Mouse (Mus musculus): ENCODE results near the gene Lasp1. TPM values are rescaled to one million over a fixed set of nuclear protein-coding genes. Genes with fewer than 3 reads are reported as not detected.

Lasp1 gene
- total and polyA plus RNA-seq, 2 experiments from 2014 or later: 137 to 187 TPM

DNA sequence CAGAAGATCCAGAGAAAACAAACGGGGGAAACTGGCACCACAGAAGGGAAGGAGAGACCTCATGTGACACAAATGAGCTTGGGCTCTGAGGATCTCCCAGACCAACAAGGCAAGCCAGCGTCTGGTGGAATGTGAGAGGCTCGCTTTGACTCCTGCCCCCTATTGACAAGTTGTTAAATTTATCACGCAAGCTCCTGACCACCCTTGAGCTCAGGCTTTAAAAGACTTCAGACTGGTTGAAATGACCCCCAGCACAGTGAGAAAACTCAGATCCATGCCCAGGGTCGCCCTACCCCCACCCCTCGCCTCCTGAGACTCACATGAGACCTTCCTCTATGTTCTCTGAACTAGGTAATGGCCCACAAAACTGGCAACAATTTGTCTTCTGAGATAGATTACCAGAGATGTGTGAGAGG, 41.7 kb downstream of the Lasp1 start, which contains the start of gene B230217C12Rik:
Gene B230217C12Rik, plus strand, starts transcription at position 242 of the 416 bp plus-strand sequence.
- 2% methylated on average over 6 of the region's 6 CpGs for WGBS
- H3K36me3 ChIP-seq (ENCODE audit: insufficient read depth, low read length): peaks cover 16% of the 10 kb centered on the region; the same call in 1 of the 2 replicates
- no peaks in the 10 kb centered on the region for H3K27me3 ChIP-seq (ENCODE audit: insufficient read depth, low read length)
- no peaks in the 10 kb centered on the region for H3K4me1 ChIP-seq (ENCODE audit: insufficient read depth, low read length)
- peak within 1 kb of the TSS; percentile 64 for H3K9ac ChIP-seq (replicated peaks; ENCODE audit: low read length)
- peak within 1 kb of the TSS; percentile 92 for H3K27ac ChIP-seq
- H3K4me2 ChIP-seq (ENCODE audit: low read depth, low read length): peak within 1 kb of the TSS; percentile 69
- DNase-seq (ENCODE audit: low spot score) (peak; percentile 79), ATAC-seq (peak; percentile 74)
- H3K9me3 ChIP-seq (ENCODE audit: low read length): no peaks in the 10 kb centered on the region
- peak; percentile 63 for TF ChIP-seq CTCF (IDR thresholded peaks at IDR 0.05; ENCODE audit: low read depth)
- H3K4me3 ChIP-seq (ENCODE audit: low read length): peak within 1 kb of the TSS; percentile 52

DNA sequence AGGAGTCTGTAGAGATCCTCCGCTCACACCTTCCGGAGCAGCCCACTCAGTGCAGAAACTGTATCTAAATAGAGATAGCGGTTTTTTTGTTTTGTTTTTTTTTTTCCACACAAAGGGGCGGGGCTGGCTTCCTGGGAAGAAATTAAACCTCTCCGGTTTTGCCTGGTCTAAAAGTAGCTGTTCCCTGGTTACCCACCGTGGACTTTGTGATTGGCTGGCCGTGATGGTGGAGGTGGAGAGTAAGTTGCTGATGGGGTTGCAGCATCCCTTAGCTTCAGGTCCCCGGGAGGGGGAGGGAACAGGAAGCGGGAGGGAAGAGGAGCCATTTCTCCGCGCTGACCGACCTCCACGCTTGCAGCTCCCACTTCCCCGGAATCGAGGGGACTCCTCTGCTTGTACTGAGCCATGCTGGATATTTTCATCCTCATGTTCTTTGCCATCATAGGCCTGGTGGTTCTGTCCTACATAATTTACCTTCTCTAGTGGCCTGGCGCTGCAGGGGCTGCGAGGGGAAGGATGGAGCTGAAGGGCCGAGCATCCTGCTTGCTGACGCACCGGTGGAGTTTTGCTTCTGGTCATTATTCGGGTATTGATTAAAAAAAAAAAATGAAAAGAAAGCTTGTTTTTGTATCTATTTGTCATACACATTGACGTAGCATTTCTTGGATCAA, 42.3 kb downstream of the Lasp1 start:
- peak; percentile 92 for DNase-seq (ENCODE audit: low spot score)
- 1% methylated on average over 22 of the region's 22 CpGs for WGBS
- peak overlapping the region; percentile 64 for H3K9ac ChIP-seq (replicated peaks; ENCODE audit: low read length)

GRCm38 (mm10) chr11:97842001-97842400, 43.2 kb downstream of the Lasp1 start:
- peak; percentile 54 for TF ChIP-seq CTCF (IDR thresholded peaks at IDR 0.05; ENCODE audit: low read depth)

More for the DNA sequence above, 42.3 kb downstream of the Lasp1 start:
- no peaks in the 10 kb centered on the region for H3K27me3 ChIP-seq (ENCODE audit: insufficient read depth, low read length)
- H3K4me2 ChIP-seq (ENCODE audit: low read depth, low read length): peak overlapping the region; percentile 69
- 0 out of 2 replicates have a peak, but pooled peaks cover 11% of the 10 kb centered on the region for H3K36me3 ChIP-seq (ENCODE audit: insufficient read depth, low read length)
- H3K27ac ChIP-seq: peak overlapping the region; percentile 92
- ATAC-seq: peak; percentile 94
- H3K4me1 ChIP-seq (ENCODE audit: insufficient read depth, low read length): no peaks in the 10 kb centered on the region
- peak; percentile 19; the same call in 1 of the 2 replicates for TF ChIP-seq CTCF (IDR thresholded peaks at IDR 0.05; ENCODE audit: low read depth)
- H3K4me3 ChIP-seq (ENCODE audit: low read length): peak overlapping the region; percentile 52
- no peaks in the 10 kb centered on the region for H3K9me3 ChIP-seq (ENCODE audit: low read length)

GRCm38 (mm10) chr11:97850367-97850766, 51.6 kb downstream of the Lasp1 start:
- Histone ChIP-seq H3K36me3 (ENCODE audit: insufficient read depth, low read length) (no peaks in the 10 kb centered on the region), H3K4me1 (ENCODE audit: insufficient read depth, low read length) (no peaks in the 10 kb centered on the region), H3K9me3 (ENCODE audit: low read length) (no peaks in the 10 kb centered on the region), H3K9ac (replicated peaks; ENCODE audit: low read length) (no peak overlapping the region), H3K27ac (no peak overlapping the region), H3K4me2 (ENCODE audit: low read depth, low read length) (no peak overlapping the region), H3K27me3 (ENCODE audit: insufficient read depth, low read length) (no peaks in the 10 kb centered on the region), H3K4me3 (ENCODE audit: low read length) (no peak overlapping the region)
- WGBS: 72% methylated on average over 6 of the region's 6 CpGs
- ATAC-seq (no peak), DNase-seq (ENCODE audit: low spot score) (no peak)
- TF ChIP-seq CTCF (IDR thresholded peaks at IDR 0.05; ENCODE audit: low read depth): no peak

More at GRCm38 (mm10) chr11:97842001-97842400, 43.2 kb downstream of the Lasp1 start:
- H3K36me3 ChIP-seq (ENCODE audit: insufficient read depth, low read length): 0 out of 2 replicates have a peak, but pooled peaks cover 7% of the 10 kb centered on the region
- peak overlapping the region; percentile 52 for H3K4me3 ChIP-seq (ENCODE audit: low read length)
- DNase-seq (ENCODE audit: low spot score) (peak; percentile 35), ATAC-seq (no peak)
- no peaks in the 10 kb centered on the region for H3K4me1 ChIP-seq (ENCODE audit: insufficient read depth, low read length)
- peak overlapping the region; percentile 64 for H3K9ac ChIP-seq (replicated peaks; ENCODE audit: low read length)
- peak overlapping the region; percentile 92 for H3K27ac ChIP-seq
- H3K4me2 ChIP-seq (ENCODE audit: low read depth, low read length): peak overlapping the region; percentile 69
- 15% methylated on average over 4 of the region's 4 CpGs for WGBS
- H3K27me3 ChIP-seq (ENCODE audit: insufficient read depth, low read length): no peaks in the 10 kb centered on the region
- no peaks in the 10 kb centered on the region for H3K9me3 ChIP-seq (ENCODE audit: low read length)

DNA sequence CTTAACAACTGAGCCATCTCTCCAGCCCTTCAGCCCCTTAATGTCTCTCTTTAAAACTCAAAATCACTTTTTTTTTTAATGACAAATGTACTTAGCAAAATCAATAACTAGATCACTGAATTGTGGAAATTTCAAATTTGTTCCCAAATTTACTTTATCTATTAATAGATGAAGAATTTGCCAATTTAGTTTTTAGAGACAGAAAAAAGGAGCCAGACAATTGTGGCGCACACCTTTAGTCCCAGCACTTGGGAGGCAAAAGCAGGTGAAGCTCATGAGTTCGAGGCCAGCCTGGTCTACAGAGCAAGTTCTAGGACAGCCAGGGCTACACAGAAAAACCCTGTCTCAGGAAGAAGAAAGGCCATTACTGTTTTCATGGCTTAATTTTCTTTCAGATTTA, 52.8 kb downstream of the Lasp1 start:
- H3K4me3 ChIP-seq (ENCODE audit: low read length): no peak overlapping the region
- no peak overlapping the region for H3K9ac ChIP-seq (replicated peaks; ENCODE audit: low read length)
- no peak overlapping the region for H3K27ac ChIP-seq
- no peak for ATAC-seq
- 87% methylated on average over 2 of the region's 2 CpGs for WGBS
- no peaks in the 10 kb centered on the region for H3K27me3 ChIP-seq (ENCODE audit: insufficient read depth, low read length)
- no peak for TF ChIP-seq CTCF (IDR thresholded peaks at IDR 0.05; ENCODE audit: low read depth)
- no peak overlapping the region for H3K4me2 ChIP-seq (ENCODE audit: low read depth, low read length)
- no peaks in the 10 kb centered on the region for H3K9me3 ChIP-seq (ENCODE audit: low read length)
- no peak for DNase-seq (ENCODE audit: low spot score)
- H3K4me1 ChIP-seq (ENCODE audit: insufficient read depth, low read length): no peaks in the 10 kb centered on the region
- no peaks in the 10 kb centered on the region for H3K36me3 ChIP-seq (ENCODE audit: insufficient read depth, low read length)

DNA sequence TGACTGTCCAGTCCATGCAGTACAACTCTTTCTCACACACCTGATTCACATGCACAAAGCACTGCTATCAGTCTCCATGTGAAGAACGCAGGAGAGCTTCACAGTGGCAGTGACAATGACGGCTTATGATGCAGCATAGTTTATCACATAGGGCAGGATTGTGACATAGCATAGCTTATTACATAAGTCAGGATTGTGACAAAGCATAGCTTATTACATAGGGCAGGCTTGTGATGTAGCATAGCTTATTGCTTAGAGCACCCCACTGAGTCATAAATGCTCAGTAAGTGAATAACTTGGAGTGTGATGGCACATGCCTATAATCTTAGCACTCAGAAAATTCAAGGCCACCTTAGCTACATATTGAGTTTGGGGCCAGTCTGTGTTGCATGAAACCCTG, 56.7 kb downstream of the Lasp1 start:
- H3K27ac ChIP-seq: no peak overlapping the region
- WGBS: 82% methylated on average over 2 of the region's 2 CpGs

DNA sequence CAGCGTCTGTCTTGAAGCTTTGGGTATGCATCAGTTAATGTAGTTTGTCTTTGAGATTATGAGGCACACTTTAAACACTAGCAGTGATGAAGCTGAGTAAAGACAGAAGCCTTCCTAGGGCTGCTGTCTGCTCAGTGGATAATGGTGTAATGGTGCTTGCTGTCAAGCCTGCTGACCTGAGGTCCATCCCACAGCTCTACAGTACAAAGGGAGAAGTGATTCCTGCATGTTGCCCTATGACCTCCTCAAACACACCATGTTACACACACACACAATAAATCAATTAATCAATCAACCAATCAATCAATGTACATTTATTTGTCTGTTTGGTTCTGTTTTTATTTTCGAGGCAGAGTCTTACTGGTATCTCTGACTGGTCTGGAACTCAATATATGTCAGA, 63.3 kb downstream of the Lasp1 start:
- ATAC-seq: no peak
- WGBS: 68% methylated on average over 2 of the region's 2 CpGs
- no peaks in the 10 kb centered on the region for H3K27me3 ChIP-seq (ENCODE audit: insufficient read depth, low read length)

More for the DNA sequence above, 56.7 kb downstream of the Lasp1 start:
- DNase-seq (ENCODE audit: low spot score): no peak
- no peak for ATAC-seq
- no peak for TF ChIP-seq CTCF (IDR thresholded peaks at IDR 0.05; ENCODE audit: low read depth)
- H3K4me2 ChIP-seq (ENCODE audit: low read depth, low read length): no peak overlapping the region
- no peaks in the 10 kb centered on the region for H3K4me1 ChIP-seq (ENCODE audit: insufficient read depth, low read length)
- H3K27me3 ChIP-seq (ENCODE audit: insufficient read depth, low read length): no peaks in the 10 kb centered on the region
- no peak overlapping the region for H3K9ac ChIP-seq (replicated peaks; ENCODE audit: low read length)
- H3K9me3 ChIP-seq (ENCODE audit: low read length): no peaks in the 10 kb centered on the region
- H3K4me3 ChIP-seq (ENCODE audit: low read length): no peak overlapping the region
- H3K36me3 ChIP-seq (ENCODE audit: insufficient read depth, low read length): no peaks in the 10 kb centered on the region

More for the DNA sequence above, 63.3 kb downstream of the Lasp1 start:
- Histone ChIP-seq H3K27ac (no peak overlapping the region), H3K4me2 (ENCODE audit: low read depth, low read length) (no peak overlapping the region), H3K36me3 (ENCODE audit: insufficient read depth, low read length) (no peaks in the 10 kb centered on the region), H3K4me3 (ENCODE audit: low read length) (no peak overlapping the region), H3K9ac (replicated peaks; ENCODE audit: low read length) (no peak overlapping the region), H3K4me1 (ENCODE audit: insufficient read depth, low read length) (no peaks in the 10 kb centered on the region), H3K9me3 (ENCODE audit: low read length) (no peaks in the 10 kb centered on the region)
- TF ChIP-seq CTCF (IDR thresholded peaks at IDR 0.05; ENCODE audit: low read depth): no peak
- DNase-seq (ENCODE audit: low spot score): no peak

Data from hindbrain, postnatal 0 days (tissue).